Mouse (Mus musculus) kidney, embryonic 15.5 days (tissue): ENCODE measurements at regions not wholly inside any gene's neighbourhood (a gene's known extent, or its start where the extent isn't known, plus 50 kb on each side); places are given as distances from the start of the nearest gene placed in this dataset.
A peak's percentile ranks its signal among the peaks of the same experiment; 100 is the strongest.

ENCODE experiments used
- ATAC-seq: fragments of 200-750 bp; cut with Nextera tagmentation; replicated peaks from 2 replicates; pipeline ENCODE4 v1.8.0; 2017; ENCODE audit warnings: moderate TSS enrichment; ENCODE audit not compliant: low FRiP score
- H3K27ac ChIP-seq: fragments of 300-500 bp; sonication (generic); 2 replicates; pipeline ENCODE4 v1.5.1; 2015; ENCODE audit warnings: mild to moderate bottlenecking, inconsistent platforms
- H3K27me3 ChIP-seq: fragments of 300-500 bp; sonication (generic); 2 replicates; pipeline ENCODE4 v1.6.1; 2015; ENCODE audit warnings: inconsistent platforms
- H3K36me3 ChIP-seq: fragments of 300-500 bp; sonication (generic); 2 replicates; pipeline ENCODE4 v1.6.1; 2015; ENCODE audit warnings: inconsistent platforms
- H3K4me1 ChIP-seq: fragments of 300-500 bp; sonication (generic); 2 replicates; pipeline ENCODE4 v1.6.1; 2015; ENCODE audit warnings: inconsistent platforms
- H3K4me2 ChIP-seq: fragments of 300-500 bp; sonication (generic); 2 replicates; pipeline ENCODE4 v1.6.1; 2015; ENCODE audit warnings: moderate library complexity, mild to moderate bottlenecking, inconsistent platforms
- H3K4me3 ChIP-seq: fragments of 300-500 bp; sonication (generic); replicated peaks from 2 replicates; pipeline ENCODE4 v1.5.1; 2015; ENCODE audit warnings: mild to moderate bottlenecking, inconsistent platforms
- H3K9ac ChIP-seq: fragments of 300-500 bp; sonication (generic); 2 replicates; pipeline ENCODE4 v1.6.1; 2015; ENCODE audit warnings: mild to moderate bottlenecking, inconsistent platforms
- H3K9me3 ChIP-seq: fragments of 300-500 bp; sonication (generic); replicated peaks from 2 replicates; pipeline ENCODE4 v1.6.1; 2016; ENCODE audit warnings: inconsistent platforms
- WGBS: fragments of 180-500 bp; shearing (Covaris S2); methylation state at CpG from one replicate; pipeline ENCODE4 v1.1.7; 2015; ENCODE audit warnings: mixed read lengths; 5-methylcytosine and 5-hydroxymethylcytosine counted together

- H3K27ac ChIP-seq, result peak overlapping the region; percentile 92
- WGBS, result 40% methylated on average over 13 of the region's 13 CpGs
- ATAC-seq, result no peak
- peaks cover 50% of the 10 kb centered on the region for H3K4me1 ChIP-seq
- H3K9ac ChIP-seq, result peak overlapping the region; percentile 14; the same call in 1 of the 2 replicates
- no peaks in the 10 kb centered on the region for H3K9me3 ChIP-seq
- H3K36me3 ChIP-seq, result no peaks in the 10 kb centered on the region
- H3K4me3 ChIP-seq, result no peak overlapping the region
- no peaks in the 10 kb centered on the region for H3K27me3 ChIP-seq
- H3K4me2 ChIP-seq, result peak overlapping the region; percentile 32; the same call in 1 of the 2 replicates
Measured at GRCm38 (mm10) chr16:90628605-90629120, 98.5 kb downstream of the Mis18a start.

- H3K27me3 ChIP-seq, result no peaks in the 10 kb centered on the region
- no peak overlapping the region for H3K4me3 ChIP-seq
- no peaks in the 10 kb centered on the region for H3K36me3 ChIP-seq
- 45% methylated on average over 9 of the region's 9 CpGs for WGBS
- H3K4me2 ChIP-seq, result no peak overlapping the region
- H3K9ac ChIP-seq, result no peak overlapping the region
- peaks cover 68% of the 10 kb centered on the region for H3K4me1 ChIP-seq
- H3K9me3 ChIP-seq, result no peaks in the 10 kb centered on the region
- ATAC-seq, result no peak
- peak overlapping the region; percentile 71 for H3K27ac ChIP-seq
Measured at GRCm38 (mm10) chr16:90626035-90626670, 101.1 kb downstream of the Mis18a start.

GRCm38 (mm10) chr16:90625301-90626034 lies 101.7 kb downstream of the Mis18a start:
- ATAC-seq, result no peak

DNA sequence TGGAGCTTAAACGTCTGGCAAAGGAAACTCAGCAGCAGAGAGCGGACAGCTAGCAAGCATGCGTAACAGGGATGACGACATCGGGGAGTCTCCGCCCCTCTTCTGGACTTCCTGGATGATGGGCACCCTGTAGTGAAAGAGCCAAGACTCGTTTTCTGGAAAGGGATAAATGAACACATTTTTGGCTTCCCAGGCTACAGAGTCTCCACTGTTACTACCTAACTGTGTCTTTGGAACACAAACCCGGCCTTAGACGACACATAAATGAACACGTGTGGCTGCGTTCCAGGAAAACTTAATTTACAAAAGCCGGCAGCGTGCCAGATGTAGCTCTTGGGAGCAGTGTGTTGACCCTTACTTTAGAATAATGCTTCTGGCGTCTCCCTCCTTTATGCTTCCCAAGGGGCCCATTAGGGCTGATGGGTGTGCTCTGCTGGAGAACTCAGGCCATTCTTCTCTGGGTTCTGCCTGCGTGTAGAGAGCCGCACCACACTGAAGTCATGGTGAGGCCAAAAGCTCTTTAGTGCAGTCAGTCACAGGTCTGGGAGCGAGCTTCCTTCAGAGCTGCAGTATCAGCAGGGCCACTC lies 103.1 kb downstream of the Mis18a start:
- Histone ChIP-seq H3K27ac (peak overlapping the region; percentile 87), H3K9ac (no peak overlapping the region), H3K9me3 (no peaks in the 10 kb centered on the region), H3K4me2 (peak overlapping the region; percentile 29), H3K4me3 (no peak overlapping the region), H3K36me3 (no peaks in the 10 kb centered on the region), H3K27me3 (no peaks in the 10 kb centered on the region), H3K4me1 (peaks cover 65% of the 10 kb centered on the region)
- peak; percentile 76 for ATAC-seq
- WGBS, result 46% methylated on average over 17 of the region's 17 CpGs

More at GRCm38 (mm10) chr16:90625301-90626034, 101.7 kb downstream of the Mis18a start:
- Histone ChIP-seq H3K4me2 (no peak overlapping the region), H3K27ac (peak overlapping the region; percentile 52; the same call in 1 of the 2 replicates), H3K36me3 (no peaks in the 10 kb centered on the region), H3K9me3 (no peaks in the 10 kb centered on the region), H3K4me1 (peaks cover 66% of the 10 kb centered on the region), H3K4me3 (no peak overlapping the region), H3K9ac (no peak overlapping the region), H3K27me3 (no peaks in the 10 kb centered on the region)
- WGBS, result 56% methylated on average over 16 of the region's 16 CpGs

DNA sequence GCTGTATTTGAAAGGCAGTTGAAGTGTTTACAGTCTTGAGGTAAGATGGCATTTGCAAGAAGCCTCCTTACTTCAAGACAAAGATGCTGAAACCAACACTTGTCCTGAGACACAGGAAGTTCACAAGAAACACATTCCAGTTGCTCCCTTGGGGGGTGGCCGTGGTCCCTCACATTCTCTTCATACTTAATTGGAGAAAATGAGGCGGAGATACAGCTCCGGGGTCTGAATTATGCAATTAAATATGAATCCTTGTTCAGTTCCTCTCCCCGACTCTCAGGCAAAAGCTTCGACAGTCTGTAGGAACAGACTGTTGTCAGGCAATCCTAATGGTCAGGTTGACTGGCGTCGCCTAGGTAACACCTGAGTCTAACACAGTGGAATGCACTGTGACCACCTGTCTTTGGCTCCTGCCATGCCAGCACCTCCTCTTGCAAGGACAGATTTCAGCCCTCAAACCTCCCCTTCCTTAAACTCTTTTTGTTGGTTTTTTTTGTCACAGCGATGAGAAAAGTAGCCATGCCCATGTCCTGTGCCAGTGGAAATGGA lies 104.5 kb downstream of the Mis18a start:
- H3K36me3 ChIP-seq, result no peaks in the 10 kb centered on the region
- H3K4me1 ChIP-seq, result peaks cover 57% of the 10 kb centered on the region
- 86% methylated on average over 8 of the region's 8 CpGs for WGBS
- no peak overlapping the region for H3K4me3 ChIP-seq
- no peaks in the 10 kb centered on the region for H3K27me3 ChIP-seq
- H3K27ac ChIP-seq, result peak overlapping the region; percentile 87; the same call in 1 of the 2 replicates
- H3K4me2 ChIP-seq, result no peak overlapping the region
- ATAC-seq, result no peak
- H3K9me3 ChIP-seq, result no peaks in the 10 kb centered on the region
- no peak overlapping the region for H3K9ac ChIP-seq

GRCm38 (mm10) chr16:90621761-90622411 lies 105.3 kb downstream of the Mis18a start:
- H3K4me3 ChIP-seq, result no peak overlapping the region

DNA sequence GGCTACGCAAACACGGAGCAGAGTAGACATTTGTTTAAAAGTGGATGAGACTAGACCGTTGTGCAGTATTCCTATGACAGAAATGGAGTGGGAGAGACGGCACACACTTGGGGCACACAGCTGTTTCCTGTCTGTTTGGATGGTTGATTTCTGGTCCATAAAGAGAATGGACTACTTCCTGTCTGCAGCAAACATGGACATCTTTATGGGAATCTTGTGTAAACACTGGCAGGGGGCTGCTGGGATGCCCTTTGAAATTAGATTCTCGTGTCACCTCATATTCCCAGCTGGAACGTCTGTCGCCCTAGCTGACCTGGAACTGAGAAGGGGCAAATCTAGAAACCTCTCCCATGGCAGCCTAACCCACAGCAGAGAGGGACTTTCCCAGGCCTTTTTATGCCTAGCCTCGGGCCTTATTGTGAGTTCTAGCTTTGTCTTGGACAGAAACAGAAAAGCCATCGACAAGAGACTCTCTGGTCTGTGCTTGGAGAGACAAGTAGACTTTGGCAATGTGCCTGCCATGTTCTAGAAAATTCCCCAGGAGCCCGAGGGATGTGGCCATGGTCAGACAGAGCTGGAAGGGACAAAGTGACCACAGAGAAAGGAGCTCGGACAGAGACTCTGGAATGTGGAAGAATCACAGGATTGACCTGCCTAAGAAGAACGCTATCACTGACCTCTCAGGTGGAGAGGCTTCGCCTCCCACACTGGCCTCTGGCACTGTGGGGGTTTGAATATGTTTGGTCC lies 107.5 kb downstream of the Mis18a start:
- H3K4me3 ChIP-seq, result no peak overlapping the region
- no peaks in the 10 kb centered on the region for H3K36me3 ChIP-seq
- no peak overlapping the region for H3K9ac ChIP-seq
- H3K4me1 ChIP-seq, result peaks cover 43% of the 10 kb centered on the region
- ATAC-seq, result peak; percentile 52
- no peaks in the 10 kb centered on the region for H3K9me3 ChIP-seq
- peak overlapping the region; percentile 64 for H3K27ac ChIP-seq
- H3K4me2 ChIP-seq, result no peak overlapping the region
- 34% methylated on average over 13 of the region's 13 CpGs for WGBS
- peaks cover 5% of the 10 kb centered on the region; the same call in 1 of the 2 replicates for H3K27me3 ChIP-seq

More at GRCm38 (mm10) chr16:90621761-90622411, 105.3 kb downstream of the Mis18a start:
- no peaks in the 10 kb centered on the region for H3K36me3 ChIP-seq
- H3K27ac ChIP-seq, result no peak overlapping the region
- H3K4me1 ChIP-seq, result peaks cover 57% of the 10 kb centered on the region
- WGBS, result 82% methylated on average over 13 of the region's 13 CpGs
- no peak for ATAC-seq
- H3K9ac ChIP-seq, result no peak overlapping the region
- H3K27me3 ChIP-seq, result 0 out of 2 replicates have a peak, but pooled peaks cover under 1% of the 10 kb centered on the region
- H3K9me3 ChIP-seq, result no peaks in the 10 kb centered on the region
- H3K4me2 ChIP-seq, result no peak overlapping the region

GRCm38 (mm10) chr16:90615791-90616190 lies 111.4 kb downstream of the Mis18a start:
- H3K4me3 ChIP-seq, result no peak overlapping the region
- no peaks in the 10 kb centered on the region for H3K36me3 ChIP-seq
- H3K4me1 ChIP-seq, result peaks cover 15% of the 10 kb centered on the region
- ATAC-seq, result no peak
- H3K27me3 ChIP-seq, result peaks cover 5% of the 10 kb centered on the region; the same call in 1 of the 2 replicates
- no peak overlapping the region for H3K27ac ChIP-seq
- no peaks in the 10 kb centered on the region for H3K9me3 ChIP-seq
- WGBS, result 58% methylated on average over 10 of the region's 10 CpGs
- H3K9ac ChIP-seq, result no peak overlapping the region
- H3K4me2 ChIP-seq, result no peak overlapping the region

- Histone ChIP-seq H3K4me3 (no peak overlapping the region), H3K9ac (no peak overlapping the region), H3K9me3 (no peaks in the 10 kb centered on the region), H3K4me2 (no peak overlapping the region), H3K4me1 (peaks cover 3% of the 10 kb centered on the region; the same call in 1 of the 2 replicates), H3K27ac (no peak overlapping the region), H3K27me3 (peaks cover 5% of the 10 kb centered on the region; the same call in 1 of the 2 replicates), H3K36me3 (no peaks in the 10 kb centered on the region)
- WGBS, result 81% methylated on average over 1 of the region's 1 CpGs
- no peak for ATAC-seq
Measured at GRCm38 (mm10) chr16:90614137-90614536, 113.1 kb downstream of the Mis18a start.

DNA sequence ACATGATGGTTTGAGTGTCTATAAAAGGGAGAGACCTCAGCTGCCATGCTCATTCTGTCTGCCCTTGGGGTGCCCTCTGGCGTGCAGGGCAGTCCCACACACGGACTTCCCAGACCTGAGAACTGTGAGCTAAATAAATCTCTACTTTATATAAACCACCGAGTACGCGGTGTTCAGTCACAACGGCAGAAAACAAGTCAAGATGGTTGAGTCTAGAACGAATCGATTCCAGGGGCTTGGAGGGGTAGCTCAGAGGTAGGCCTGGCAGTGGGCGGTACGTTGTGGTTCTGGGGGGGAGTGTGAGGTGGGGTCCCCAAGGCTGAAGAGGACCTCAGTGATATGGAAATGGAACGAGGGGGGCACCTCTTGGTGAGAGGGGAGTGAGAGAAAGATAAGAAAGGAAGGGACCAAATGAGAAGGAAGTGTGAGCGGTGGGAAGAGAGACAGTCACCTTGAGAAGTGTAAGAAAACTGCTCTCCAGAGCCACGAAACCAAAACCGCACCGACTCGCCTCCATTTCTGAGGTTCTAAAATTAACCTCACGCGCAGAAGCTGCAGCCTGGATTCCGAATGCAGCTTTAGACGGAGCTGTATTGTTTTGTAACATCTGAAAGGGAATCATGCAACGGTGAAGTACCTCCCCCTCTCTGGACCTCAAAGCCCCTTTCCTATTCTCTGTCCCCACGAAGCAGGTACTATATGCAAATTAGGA lies 117.0 kb downstream of the Mis18a start:
- H3K4me3 ChIP-seq, result no peak overlapping the region
- H3K9me3 ChIP-seq, result no peaks in the 10 kb centered on the region
- ATAC-seq, result no peak
- H3K4me2 ChIP-seq, result no peak overlapping the region
- 89% methylated on average over 22 of the region's 22 CpGs for WGBS
- no peaks in the 10 kb centered on the region for H3K27me3 ChIP-seq
- no peak overlapping the region for H3K9ac ChIP-seq
- no peaks in the 10 kb centered on the region for H3K4me1 ChIP-seq
- H3K36me3 ChIP-seq, result no peaks in the 10 kb centered on the region
- H3K27ac ChIP-seq, result no peak overlapping the region
